Mouse (Mus musculus): ENCODE data around the gene Lce6a. TPM values are rescaled to one million over a fixed set of nuclear protein-coding genes. Genes with fewer than 3 reads are reported as not detected.

The Lce6a gene
- polyA plus RNA-seq, 1 experiment, result not detected

DNA sequence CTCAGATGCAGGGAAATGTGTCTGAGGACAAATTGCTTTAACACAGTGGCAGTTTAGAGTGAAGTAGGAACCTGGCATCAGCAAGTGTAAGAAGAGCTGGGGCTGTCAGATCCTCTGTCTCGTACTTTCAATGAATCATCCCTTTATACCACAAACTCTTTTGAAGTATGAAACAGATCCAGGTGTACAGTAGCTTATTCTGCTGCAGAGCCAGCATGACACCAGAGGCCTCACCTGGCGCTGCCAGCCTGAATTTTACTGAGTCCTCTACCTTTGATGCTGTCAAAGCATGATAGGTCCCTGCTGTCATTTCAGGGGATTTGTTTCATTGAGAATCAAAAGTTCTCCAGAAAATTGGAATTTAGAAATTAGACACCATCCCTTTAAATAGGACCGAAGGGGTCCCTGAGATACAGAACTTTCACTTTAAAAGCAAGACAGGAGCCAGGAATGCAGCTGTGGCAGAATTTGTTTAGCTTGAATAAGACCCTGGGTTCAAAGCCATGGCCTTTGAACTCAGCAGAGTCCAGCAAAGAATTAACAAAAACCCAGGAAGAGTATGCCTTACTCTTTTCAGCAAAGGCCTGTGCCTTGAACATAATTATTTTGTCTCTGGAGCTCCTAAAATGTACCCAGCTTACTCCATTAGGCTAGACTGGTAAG lies 38.2 kb downstream of the Lce6a start:
- Histone ChIP-seq H3K4me1 (ENCODE audit: control insufficient read depth, insufficient read depth, low read length) (no peaks in the 10 kb centered on the region), H3K27ac (ENCODE audit: control insufficient read depth, insufficient read depth, low read depth, low read length, poor library complexity) (no peak overlapping the region), H3K4me3 (replicated peaks; ENCODE audit: control insufficient read depth, low read depth, low read length) (no peak overlapping the region)
- WGBS, result 75% methylated on average over 3 of the region's 3 CpGs
- TF ChIP-seq POLR2A (IDR thresholded peaks at IDR 0.05; ENCODE audit: borderline replicate concordance, control insufficient read depth, low read depth, low read length) (no peak), CTCF (IDR thresholded peaks at IDR 0.05; ENCODE audit: control insufficient read depth, insufficient read depth, low read length) (no peak)

DNA sequence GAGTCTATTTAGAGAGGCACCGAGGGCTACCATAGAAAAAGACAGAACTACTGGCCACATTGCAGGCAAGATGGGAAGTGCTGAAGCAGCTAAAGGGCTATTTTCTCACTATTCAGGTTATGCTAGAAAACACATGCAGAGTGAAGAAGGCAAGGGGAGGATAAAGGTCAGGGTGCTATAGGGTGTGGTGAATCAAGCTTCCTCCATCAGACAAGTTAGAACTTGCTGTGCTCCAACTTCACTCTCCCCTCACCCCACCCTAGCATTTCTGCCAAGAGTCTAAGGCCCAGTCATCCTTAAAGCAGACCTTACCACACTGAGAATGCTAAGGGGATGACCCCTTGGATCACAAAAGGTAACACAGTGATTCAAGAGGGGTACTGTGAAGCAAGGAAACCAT lies 42.0 kb downstream of the Lce6a start:
- no peak overlapping the region for H3K27ac ChIP-seq (ENCODE audit: control insufficient read depth, insufficient read depth, low read depth, low read length, poor library complexity)
- 76% methylated on average over 1 of the region's 1 CpGs for WGBS
- no peak overlapping the region for H3K4me3 ChIP-seq (replicated peaks; ENCODE audit: control insufficient read depth, low read depth, low read length)
- H3K4me1 ChIP-seq (ENCODE audit: control insufficient read depth, insufficient read depth, low read length), result no peaks in the 10 kb centered on the region
- TF ChIP-seq CTCF (IDR thresholded peaks at IDR 0.05; ENCODE audit: control insufficient read depth, insufficient read depth, low read length), result no peak
- no peak for TF ChIP-seq POLR2A (IDR thresholded peaks at IDR 0.05; ENCODE audit: borderline replicate concordance, control insufficient read depth, low read depth, low read length)

DNA sequence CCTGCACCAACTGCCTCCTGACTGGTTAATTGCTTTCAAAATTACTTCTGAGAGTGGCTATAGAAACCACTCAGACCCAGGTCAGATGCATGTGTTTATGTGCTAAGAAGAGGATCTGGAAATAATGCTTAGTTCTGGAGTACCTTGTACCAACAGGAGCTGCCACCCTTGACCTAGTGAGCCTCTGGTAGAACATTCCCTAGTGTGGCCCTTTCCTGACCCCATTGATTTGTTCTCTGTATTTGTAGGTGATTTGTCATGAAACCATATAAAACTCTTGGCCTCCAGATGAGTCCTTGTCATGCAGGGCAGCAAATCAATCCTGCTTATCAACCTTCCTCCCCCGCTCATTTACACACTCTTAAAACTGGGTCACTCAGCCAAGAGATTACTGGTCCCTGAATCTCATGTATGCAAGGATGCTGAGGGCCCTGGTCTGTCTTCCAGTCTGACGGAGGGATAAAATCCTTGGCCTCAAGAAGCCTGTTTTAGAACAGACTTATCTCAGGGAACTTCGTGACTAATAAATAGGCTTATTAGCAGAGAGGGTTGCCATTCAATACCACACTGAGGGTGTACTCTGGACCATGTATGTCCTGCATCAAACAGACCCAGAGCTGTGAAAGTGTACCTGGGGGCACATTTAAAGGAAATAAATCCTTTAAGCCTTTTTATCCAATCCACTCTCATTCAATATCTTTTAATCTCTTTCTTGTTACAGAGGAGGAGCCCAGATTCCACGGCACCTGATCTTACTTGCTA lies 42.6 kb downstream of the Lce6a start:
- 79% methylated on average over 4 of the region's 4 CpGs for WGBS

DNA sequence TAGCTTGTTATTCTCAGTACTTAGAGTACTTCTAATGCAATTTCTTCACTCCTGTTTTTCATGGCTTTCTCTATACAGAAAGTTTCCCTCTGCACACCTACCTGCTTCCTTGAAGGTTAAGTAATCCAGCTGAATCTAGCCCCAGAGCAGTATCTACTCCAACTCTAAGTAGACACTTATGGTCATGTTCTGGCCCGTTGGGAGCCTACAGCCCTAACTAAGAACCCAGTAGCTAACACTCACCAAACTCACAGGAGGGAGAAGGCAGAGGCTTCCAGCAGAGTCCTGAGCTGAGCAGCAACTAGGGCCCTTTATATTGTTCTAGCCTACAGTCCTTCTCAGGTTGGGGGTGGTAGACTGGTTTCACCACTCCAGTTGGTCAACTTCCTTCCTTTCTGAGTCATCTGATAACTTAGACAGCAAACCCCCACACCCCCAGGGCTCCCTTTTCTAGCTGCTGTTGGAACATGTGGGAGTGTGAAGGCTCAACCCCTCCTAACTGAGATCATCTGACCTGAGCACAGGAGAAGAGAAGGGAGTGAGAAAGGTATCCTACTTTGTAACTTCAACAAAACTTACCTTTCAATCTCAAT lies 47.9 kb downstream of the Lce6a start, which contains the start of gene Ivl:
Gene Ivl (minus strand): TSS at position 287 of the 593 bp plus-strand sequence.
- 40% methylated on average over 1 of the region's 1 CpGs for WGBS
- Histone ChIP-seq H3K4me1 (ENCODE audit: control insufficient read depth, insufficient read depth, low read length) (no peaks in the 10 kb centered on the region), H3K27ac (ENCODE audit: control insufficient read depth, insufficient read depth, low read depth, low read length, poor library complexity) (no peak within 1 kb of the TSS), H3K4me3 (replicated peaks; ENCODE audit: control insufficient read depth, low read depth, low read length) (no peak within 1 kb of the TSS)
- TF ChIP-seq CTCF (IDR thresholded peaks at IDR 0.05; ENCODE audit: control insufficient read depth, insufficient read depth, low read length), result no peak
- TF ChIP-seq POLR2A (IDR thresholded peaks at IDR 0.05; ENCODE audit: borderline replicate concordance, control insufficient read depth, low read depth, low read length), result no peak

More for the DNA sequence above, 42.6 kb downstream of the Lce6a start:
- TF ChIP-seq POLR2A (IDR thresholded peaks at IDR 0.05; ENCODE audit: borderline replicate concordance, control insufficient read depth, low read depth, low read length) (no peak), CTCF (IDR thresholded peaks at IDR 0.05; ENCODE audit: control insufficient read depth, insufficient read depth, low read length) (no peak)
- Histone ChIP-seq H3K27ac (ENCODE audit: control insufficient read depth, insufficient read depth, low read depth, low read length, poor library complexity) (no peak overlapping the region), H3K4me1 (ENCODE audit: control insufficient read depth, insufficient read depth, low read length) (no peaks in the 10 kb centered on the region), H3K4me3 (replicated peaks; ENCODE audit: control insufficient read depth, low read depth, low read length) (no peak overlapping the region)

DNA sequence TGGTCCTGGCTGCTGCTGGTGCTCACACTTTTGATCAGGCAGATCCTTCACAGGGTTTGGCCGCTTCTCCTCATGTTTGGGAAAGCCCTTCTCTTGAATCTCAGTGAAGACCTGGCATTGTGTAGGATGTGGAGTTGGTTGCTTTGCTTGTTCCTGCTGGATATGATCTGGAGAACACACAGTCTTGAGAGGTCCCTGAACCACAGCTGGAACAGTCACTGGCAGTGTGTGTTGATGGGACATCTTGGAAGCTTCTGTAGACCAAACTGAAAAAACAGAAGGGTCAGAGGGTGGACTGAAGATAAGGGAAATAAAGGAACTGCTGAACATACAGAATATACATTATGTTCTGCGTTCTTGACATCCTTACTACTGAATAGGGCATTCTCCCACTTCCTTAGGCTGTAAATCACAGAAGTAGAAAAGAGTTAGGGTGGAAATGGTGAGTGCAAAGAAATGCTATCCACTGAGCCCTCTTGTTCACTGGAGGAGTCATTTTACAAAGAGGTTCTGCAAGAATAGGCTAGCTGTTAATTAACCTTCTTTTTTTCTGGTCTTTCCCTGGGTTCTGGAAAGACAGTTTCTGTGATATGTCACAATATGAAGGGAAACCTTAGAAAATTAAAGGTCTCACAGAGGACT lies 48.8 kb downstream of the Lce6a start:
- 22% methylated on average over 2 of the region's 2 CpGs for WGBS
- Histone ChIP-seq H3K4me1 (ENCODE audit: control insufficient read depth, insufficient read depth, low read length) (no peaks in the 10 kb centered on the region), H3K27ac (ENCODE audit: control insufficient read depth, insufficient read depth, low read depth, low read length, poor library complexity) (no peak overlapping the region), H3K4me3 (replicated peaks; ENCODE audit: control insufficient read depth, low read depth, low read length) (no peak overlapping the region)
- TF ChIP-seq CTCF (IDR thresholded peaks at IDR 0.05; ENCODE audit: control insufficient read depth, insufficient read depth, low read length), result no peak
- no peak for TF ChIP-seq POLR2A (IDR thresholded peaks at IDR 0.05; ENCODE audit: borderline replicate concordance, control insufficient read depth, low read depth, low read length)

Other genes starting within 250 kb of the Lce6a start
- gene Sprr2h, start 236.0 kb downstream of the Lce6a start, polyA plus RNA-seq (2011; ENCODE audit: insufficient read depth, insufficient read length, low replicate concordance, missing spikeins), result not detected in 2 replicates
- gene Sprr2i, start 213.7 kb downstream of the Lce6a start, polyA plus RNA-seq (2011; ENCODE audit: insufficient read depth, insufficient read length, low replicate concordance, missing spikeins), result not detected in 2 replicates
- gene Sprr2j-ps, start 203.6 kb downstream of the Lce6a start, polyA plus RNA-seq (2011; ENCODE audit: insufficient read depth, insufficient read length, low replicate concordance, missing spikeins), result not detected in 2 replicates
- 36.1 and 44.7 TPM in 2 replicates for gene Gm9774, start 192.2 kb downstream of the Lce6a start, polyA plus RNA-seq (2011; ENCODE audit: insufficient read depth, insufficient read length, low replicate concordance, missing spikeins)
- not detected in 2 replicates for gene Sprr2k, start 189.1 kb downstream of the Lce6a start, polyA plus RNA-seq (2011; ENCODE audit: insufficient read depth, insufficient read length, low replicate concordance, missing spikeins)
- not detected in 2 replicates for gene Sprr1b, start 182.9 kb downstream of the Lce6a start, polyA plus RNA-seq (2011; ENCODE audit: insufficient read depth, insufficient read length, low replicate concordance, missing spikeins)
- gene Sprr3, start 162.9 kb downstream of the Lce6a start, polyA plus RNA-seq (2011; ENCODE audit: insufficient read depth, insufficient read length, low replicate concordance, missing spikeins), result not detected in 2 replicates
- gene Sprr1a, start 135.8 kb downstream of the Lce6a start, polyA plus RNA-seq (2011; ENCODE audit: insufficient read depth, insufficient read length, low replicate concordance, missing spikeins), result not detected in 2 replicates
- gene Sprr4, start 121.2 kb downstream of the Lce6a start, polyA plus RNA-seq (2011; ENCODE audit: insufficient read depth, insufficient read length, low replicate concordance, missing spikeins), result not detected in 2 replicates
- gene 2310046K23Rik, start 87.1 kb downstream of the Lce6a start, polyA plus RNA-seq (2011; ENCODE audit: insufficient read depth, insufficient read length, low replicate concordance, missing spikeins), result not detected in 2 replicates
- not detected in 2 replicates for gene Ivl, start 47.9 kb downstream of the Lce6a start, polyA plus RNA-seq (2011; ENCODE audit: insufficient read depth, insufficient read length, low replicate concordance, missing spikeins)
- gene Smcp, start 32.7 kb downstream of the Lce6a start, polyA plus RNA-seq (2011; ENCODE audit: insufficient read depth, insufficient read length, low replicate concordance, missing spikeins), result not detected in 2 replicates
- gene 2210017I01Rik, start 14.2 kb downstream of the Lce6a start, polyA plus RNA-seq (2011; ENCODE audit: insufficient read depth, insufficient read length, low replicate concordance, missing spikeins), result not detected in 2 replicates
- gene Lce1a1, start 26.6 kb upstream of the Lce6a start, polyA plus RNA-seq (2011; ENCODE audit: insufficient read depth, insufficient read length, low replicate concordance, missing spikeins), result not detected in 2 replicates
- not detected in 2 replicates for gene Lce1b, start 35.3 kb upstream of the Lce6a start, polyA plus RNA-seq (2011; ENCODE audit: insufficient read depth, insufficient read length, low replicate concordance, missing spikeins)
- not detected in 2 replicates for gene Lce1a2, start 48.7 kb upstream of the Lce6a start, polyA plus RNA-seq (2011; ENCODE audit: insufficient read depth, insufficient read length, low replicate concordance, missing spikeins)
- gene Lce1c, start 57.6 kb upstream of the Lce6a start, polyA plus RNA-seq (2011; ENCODE audit: insufficient read depth, insufficient read length, low replicate concordance, missing spikeins), result not detected in 2 replicates
- gene Lce1d, start 65.5 kb upstream of the Lce6a start, polyA plus RNA-seq (2011; ENCODE audit: insufficient read depth, insufficient read length, low replicate concordance, missing spikeins), result not detected in 2 replicates
- not detected in 2 replicates for gene Lce1e, start 87.4 kb upstream of the Lce6a start, polyA plus RNA-seq (2011; ENCODE audit: insufficient read depth, insufficient read length, low replicate concordance, missing spikeins)
- not detected in 2 replicates for gene Lce1f, start 98.7 kb upstream of the Lce6a start, polyA plus RNA-seq (2011; ENCODE audit: insufficient read depth, insufficient read length, low replicate concordance, missing spikeins)
- not detected in 2 replicates for gene Gm38119, start 117.4 kb upstream of the Lce6a start, polyA plus RNA-seq (2011; ENCODE audit: insufficient read depth, insufficient read length, low replicate concordance, missing spikeins)
- gene Lce1g, start 130.7 kb upstream of the Lce6a start, polyA plus RNA-seq (2011; ENCODE audit: insufficient read depth, insufficient read length, low replicate concordance, missing spikeins), result not detected in 2 replicates
- not detected in 2 replicates for gene Lce1h, start 143.4 kb upstream of the Lce6a start, polyA plus RNA-seq (2011; ENCODE audit: insufficient read depth, insufficient read length, low replicate concordance, missing spikeins)
- gene Lce1i, start 157.2 kb upstream of the Lce6a start, polyA plus RNA-seq (2011; ENCODE audit: insufficient read depth, insufficient read length, low replicate concordance, missing spikeins), result not detected in 2 replicates
- gene Lce1j, start 168.9 kb upstream of the Lce6a start, polyA plus RNA-seq (2011; ENCODE audit: insufficient read depth, insufficient read length, low replicate concordance, missing spikeins), result not detected in 2 replicates
- not detected in 2 replicates for gene Lce1k, start 186.2 kb upstream of the Lce6a start, polyA plus RNA-seq (2011; ENCODE audit: insufficient read depth, insufficient read length, low replicate concordance, missing spikeins)
- gene Kprp, start 205.6 kb upstream of the Lce6a start, polyA plus RNA-seq (2011; ENCODE audit: insufficient read depth, insufficient read length, low replicate concordance, missing spikeins), result not detected in 2 replicates
- gene Lce1l, start 229.6 kb upstream of the Lce6a start, polyA plus RNA-seq (2011; ENCODE audit: insufficient read depth, insufficient read length, low replicate concordance, missing spikeins), result not detected in 2 replicates
- not detected in 2 replicates for gene 2310050C09Rik, start 248.6 kb upstream of the Lce6a start, polyA plus RNA-seq (2011; ENCODE audit: insufficient read depth, insufficient read length, low replicate concordance, missing spikeins)

Measured in bone marrow, adult 2 months (tissue).